Mouse (Mus musculus) inflammation-experienced regulatory T-cells, adult 6 months (primary cell): Measurements from ENCODE around the gene Gm45713. TPM values are rescaled to one million over a fixed set of nuclear protein-coding genes. Genes with fewer than 3 reads are reported as not detected.
"Not testable (repeated sequence)": the region's sequence is repeated elsewhere in the genome, so short reads cannot be mapped to it uniquely, and the experiment has no call there.

Source experiments
- ATAC-seq: one replicate; pipeline ENCODE4 v1.8.0; 2017
- polyA plus RNA-seq, 3 experiments: library from polyadenylated mRNA; unstranded; fragments of 100-300 nt; shearing (Covaris generic); gene quantifications; one replicate each; pipeline ENCODE4 v1.2.1; 2017

Gene Gm45713
- polyA plus RNA-seq, 3 experiments from 2014 or later, result 1.4 to 2.4 (median 1.6) TPM

DNA sequence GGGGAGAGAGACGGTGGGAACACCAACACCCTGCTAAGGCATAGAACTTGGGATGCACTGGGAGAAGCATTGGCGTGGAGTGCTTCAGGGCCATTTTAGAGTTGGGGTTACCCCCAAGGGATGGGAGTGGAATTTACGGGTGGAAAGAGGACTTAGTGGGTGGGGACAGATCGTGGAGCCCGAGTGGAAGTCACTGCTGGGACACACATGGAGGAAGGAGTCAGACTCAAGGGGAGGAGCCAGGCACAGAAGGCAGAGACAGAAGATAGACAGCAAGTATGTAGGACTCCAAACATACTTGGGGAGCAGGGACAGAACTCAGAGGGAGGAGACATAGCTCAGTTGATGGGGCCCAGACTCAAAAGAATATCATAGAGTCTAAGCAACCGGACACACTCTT, 26.5 kb upstream of the Gm45713 start:
- ATAC-seq, result no peak

DNA sequence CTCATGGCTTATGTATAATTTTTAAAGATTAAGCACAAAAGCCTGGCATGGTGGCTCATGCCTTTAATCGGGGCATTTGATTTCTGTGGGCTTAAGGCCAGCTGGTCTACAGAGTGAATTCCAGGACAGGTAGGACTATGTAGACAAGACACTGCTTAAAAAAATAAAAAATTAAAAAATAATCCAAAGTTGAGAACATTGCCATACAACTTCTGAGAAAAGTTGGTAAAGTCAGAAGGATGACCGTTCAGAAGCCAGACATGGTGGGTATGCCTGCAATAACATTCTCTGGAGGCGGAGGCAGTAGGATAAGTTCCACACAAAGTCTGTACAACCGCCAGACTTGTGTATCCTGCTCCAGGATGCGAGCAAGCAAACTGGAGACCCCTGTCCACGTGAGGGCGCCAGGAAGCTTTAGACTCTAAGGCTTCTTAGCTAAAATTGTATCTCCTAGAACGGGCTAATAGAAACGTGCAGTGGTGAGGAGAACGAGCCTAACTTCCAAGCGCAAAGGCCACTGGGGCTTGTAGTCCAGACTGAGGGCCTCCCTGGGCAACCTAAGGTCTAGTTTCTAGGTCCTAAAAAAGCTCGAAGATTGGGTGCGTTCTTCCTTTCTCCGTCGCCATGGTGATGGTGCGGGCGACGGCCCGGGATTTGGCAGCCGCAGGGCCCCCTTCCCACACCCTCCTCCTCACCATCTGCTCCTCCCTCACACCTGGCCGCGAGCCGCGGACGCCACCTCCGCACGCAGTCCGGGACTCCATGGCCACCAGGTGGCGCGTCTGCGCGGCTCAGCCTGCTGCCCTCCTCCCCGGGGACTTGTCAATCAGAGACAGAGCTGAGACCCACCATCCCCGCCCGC, 25.8 kb upstream of the Gm45713 start:
- peak; percentile 96 for ATAC-seq

DNA sequence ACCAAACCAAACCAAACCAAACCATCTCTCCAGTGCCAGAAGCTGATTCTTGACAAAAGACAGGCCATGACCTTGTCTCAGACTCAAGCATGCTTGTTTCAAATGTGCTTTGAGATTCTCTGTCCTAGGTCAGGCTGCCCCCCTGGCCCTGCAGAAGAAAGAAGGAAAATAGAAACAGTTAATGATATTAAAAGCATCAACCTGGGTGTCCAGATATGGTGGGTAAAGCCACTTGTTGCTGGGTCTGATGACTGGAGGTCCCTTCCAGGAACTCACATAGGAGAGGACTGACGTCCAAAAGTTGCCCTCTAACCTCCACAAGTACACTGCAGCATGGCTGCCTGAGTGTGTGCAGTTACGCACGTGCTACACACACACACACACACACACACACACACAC, 24.8 kb upstream of the Gm45713 start:
- ATAC-seq, result no peak

DNA sequence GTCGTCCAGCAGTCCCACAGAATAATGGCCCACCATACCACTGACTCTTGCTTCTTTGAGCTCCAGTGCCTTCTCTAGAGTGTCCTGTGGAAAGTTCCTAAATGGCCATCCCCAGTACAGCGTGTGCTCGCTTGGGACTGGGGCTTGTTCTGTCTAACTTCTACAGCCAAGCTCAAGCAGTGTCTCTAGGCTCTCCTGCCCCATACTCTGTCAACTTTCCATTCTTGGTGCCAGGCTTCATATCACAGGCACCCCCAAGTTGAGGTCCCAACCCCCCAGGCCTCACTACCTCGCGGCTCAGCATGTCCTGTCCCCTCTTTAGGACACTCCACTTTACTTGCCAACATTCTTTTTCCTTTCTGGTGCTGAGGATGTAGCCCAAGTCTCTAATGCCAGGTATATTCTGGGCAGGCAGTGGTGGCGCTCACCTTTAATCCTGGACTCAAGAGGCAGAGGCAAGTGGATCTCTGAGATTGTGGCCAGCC, 24.3 kb upstream of the Gm45713 start:
- ATAC-seq, result no peak

DNA sequence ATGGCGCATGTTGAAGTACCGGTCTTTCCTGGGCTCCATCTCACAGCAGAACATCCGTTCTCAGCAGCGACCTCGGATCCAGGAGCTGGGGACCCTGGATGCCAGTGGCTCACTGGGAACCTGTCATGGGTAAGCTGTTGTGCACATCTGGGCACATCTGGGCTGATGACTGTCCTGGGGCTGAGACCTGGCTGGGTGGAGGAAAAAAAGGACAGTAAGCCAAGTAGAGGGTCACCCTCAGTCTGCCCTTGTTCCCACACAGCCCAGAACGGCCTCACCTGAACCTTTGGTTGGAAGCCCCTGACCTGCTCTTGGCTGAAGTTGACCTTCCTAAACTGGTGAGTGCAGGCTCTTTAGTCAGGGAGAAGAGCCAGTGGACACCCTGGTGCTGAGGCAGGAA, 23.0 kb upstream of the Gm45713 start:
- ATAC-seq, result no peak

DNA sequence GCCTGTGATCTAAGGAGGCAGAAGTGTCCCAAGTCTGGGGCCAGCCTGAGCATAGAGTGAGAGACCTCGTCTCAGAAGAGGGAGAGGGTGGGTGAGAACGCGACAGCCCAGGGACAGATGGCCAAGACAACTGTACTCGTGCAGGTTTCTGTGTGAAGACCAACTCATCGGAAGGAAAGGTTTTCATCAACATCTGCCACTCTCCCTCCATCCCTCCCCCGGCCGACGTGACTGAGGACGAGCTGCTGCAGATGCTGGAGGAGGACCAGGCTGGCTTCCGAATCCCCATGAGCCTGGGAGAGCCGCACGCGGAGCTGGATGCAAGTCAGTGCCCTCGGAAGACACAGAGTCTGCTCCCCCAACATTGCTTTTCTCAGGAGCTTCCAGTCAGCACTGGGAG, 21.4 kb upstream of the Gm45713 start:
- ATAC-seq, result no peak

DNA sequence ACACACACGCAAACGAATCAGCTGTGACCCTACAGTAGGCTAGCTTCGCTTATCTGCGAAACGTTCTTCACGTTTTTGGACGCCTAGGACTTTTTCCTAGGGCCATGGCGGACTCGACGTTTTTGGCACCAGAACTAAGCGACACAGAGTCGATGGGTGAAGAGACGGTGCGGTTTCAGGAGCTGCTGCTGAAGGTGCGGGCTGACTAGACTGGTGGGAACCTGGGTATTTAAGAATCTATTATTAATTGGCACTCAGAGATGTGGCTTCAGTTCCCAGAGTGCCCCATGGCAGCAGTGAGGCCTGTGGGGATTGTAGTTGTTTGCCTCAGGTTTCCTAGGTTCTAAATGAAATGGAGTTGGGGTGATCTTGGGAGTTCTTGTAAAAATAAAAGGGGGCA, 20.2 kb upstream of the Gm45713 start:
- no peak for ATAC-seq

DNA sequence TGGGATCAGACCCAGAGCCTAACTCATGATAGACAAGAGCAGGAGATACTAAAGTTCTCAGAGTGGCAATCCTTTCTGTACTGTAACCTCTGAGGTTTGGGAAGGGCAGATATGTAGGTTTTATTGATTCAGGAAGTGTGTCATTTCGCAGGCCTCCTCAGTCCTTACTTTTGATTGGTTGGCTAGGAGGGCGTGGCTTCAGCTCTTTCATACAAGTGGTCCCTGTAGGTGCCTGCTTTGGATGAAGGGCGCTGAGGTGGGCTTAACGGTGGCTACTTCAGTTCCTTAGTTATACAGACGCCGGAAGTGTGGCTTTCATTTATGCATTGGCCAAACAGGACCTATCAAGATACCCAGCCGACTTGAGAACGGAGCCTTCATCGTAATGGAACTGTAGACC, 19.6 kb upstream of the Gm45713 start:
- ATAC-seq, result no peak

DNA sequence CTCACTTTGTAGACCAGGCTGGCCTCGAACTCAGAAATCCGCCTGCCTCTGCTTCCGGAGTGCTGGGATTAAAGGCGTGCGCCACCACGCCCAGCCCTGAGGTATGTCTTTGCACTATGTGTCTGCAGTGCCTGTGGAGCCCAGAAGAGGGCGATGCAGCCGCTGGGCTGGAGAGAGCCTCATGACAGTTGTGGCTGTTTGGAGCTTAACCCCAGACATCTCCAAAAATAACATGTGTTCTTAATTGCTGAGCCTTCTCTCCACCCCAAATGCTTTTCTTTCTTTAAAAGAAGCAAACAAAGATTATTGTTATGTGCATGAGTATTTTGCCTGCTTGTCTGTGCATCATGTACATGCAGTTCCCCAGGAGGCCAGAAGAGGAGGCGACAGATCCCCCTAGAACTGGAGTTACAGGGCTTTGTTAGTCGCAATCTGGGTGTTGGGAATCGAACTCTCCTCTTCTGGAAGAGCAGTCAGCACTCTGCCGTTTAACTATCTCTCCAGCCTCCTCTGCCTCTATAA, 19.0 kb upstream of the Gm45713 start:
- ATAC-seq, result no peak

DNA sequence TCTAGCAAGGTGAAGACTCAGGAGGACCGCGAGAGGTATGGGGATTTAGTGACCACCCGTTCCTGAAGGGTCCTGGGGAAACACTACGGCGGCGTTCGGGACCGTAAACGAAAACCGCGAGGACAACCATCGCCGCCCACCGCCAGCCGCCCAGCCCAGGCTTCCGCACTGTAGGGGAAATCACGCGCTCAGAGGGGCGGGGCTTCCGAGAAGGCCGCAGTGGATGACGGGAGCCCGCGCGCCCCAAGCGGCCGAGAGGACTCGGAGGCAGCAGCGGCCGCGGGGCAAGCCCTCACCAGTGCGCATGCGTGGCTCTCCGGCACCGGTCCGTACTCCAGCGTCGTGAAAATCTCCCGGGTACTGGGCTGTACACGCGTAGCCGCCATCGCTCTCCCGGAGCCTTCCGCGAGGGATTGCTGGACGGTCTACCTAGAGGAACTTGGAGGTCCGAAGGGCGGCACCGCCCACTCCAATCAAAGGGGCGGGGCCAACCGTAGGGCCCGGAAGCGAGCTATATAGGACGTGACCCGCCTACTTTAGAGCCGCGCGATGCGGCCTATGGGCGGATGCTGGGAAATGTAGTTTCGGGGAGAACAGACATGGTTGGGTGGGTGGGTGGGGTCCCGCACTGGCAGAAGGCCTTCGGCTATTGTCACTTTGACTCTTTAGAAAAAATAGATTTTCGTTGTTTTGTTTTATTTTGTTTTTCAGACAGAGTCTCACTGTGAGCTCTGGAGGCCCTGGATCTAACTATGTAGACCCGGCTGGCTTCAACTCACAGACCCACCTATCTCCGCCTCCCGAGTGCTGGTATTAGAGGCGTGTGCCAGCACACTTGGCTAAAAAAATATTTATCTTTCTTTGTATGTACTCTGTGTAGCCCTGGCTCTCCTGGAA, 18.3 kb upstream of the Gm45713 start, which contains the start of the genes Pih1d1 and Aldh16a1:
Gene Pih1d1, plus strand, starts transcription at position 208 of the 897 bp plus-strand sequence.
Gene Aldh16a1, minus strand, starts transcription at position 489 of the 897 bp plus-strand sequence.
- peak; percentile 98 for ATAC-seq

DNA sequence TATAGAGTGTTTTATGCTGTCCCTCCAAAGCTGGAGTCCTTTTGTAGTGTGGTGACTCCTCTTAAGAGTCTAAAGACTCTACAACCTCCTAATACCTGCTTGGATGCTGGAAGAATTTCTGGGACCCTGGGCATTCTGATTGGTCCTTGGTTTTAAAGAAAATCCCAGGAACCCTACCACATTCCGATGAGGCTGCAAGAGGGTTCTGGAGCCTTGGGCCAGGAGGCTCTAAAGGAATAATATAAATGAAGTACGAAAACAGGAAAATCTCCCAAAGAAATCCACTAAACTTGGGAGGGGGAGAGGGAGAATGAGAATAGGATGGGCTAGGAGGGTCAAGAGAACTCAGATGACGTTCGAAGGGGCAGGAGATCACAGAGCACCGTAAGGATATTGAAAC, 17.6 kb upstream of the Gm45713 start:
- no peak for ATAC-seq

DNA sequence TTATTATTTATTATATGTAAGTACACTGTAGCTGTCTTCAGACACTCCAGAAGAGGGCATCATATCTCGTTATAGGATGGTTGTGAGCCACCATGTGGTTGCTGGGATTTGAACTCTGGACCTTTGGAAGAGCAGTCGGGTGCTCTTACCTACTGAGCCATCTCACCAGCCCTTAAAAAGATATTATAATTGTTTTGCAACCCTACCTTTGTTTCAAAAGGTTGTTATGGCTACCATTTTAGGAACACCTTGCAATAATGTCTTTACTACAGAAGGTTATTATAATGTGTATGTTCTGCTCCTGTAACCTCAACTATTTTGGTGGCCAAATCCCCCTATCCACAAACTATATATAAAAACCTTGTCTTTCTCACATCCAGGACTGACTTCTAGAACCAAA, 17.0 kb upstream of the Gm45713 start:
- ATAC-seq, result not testable (repeated sequence)

DNA sequence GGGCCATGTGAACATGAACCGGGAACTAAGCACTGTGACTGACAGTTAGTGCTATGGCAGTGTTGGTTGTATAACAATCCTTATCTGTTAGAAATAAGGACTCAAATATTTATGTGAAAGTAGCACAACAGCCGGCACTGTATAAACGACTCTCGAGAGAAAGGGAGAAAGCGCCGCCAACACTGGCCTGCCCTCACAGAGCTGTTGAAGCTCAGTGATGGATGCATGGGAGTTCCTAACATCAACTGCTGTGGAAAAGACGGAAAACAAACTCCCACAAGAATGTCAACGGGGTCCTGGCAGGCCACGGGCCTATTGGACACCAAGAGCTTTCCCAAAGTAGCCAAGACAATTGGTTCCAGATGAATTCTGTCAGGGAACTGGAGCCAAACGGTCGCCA, 15.3 kb upstream of the Gm45713 start:
- no peak for ATAC-seq

DNA sequence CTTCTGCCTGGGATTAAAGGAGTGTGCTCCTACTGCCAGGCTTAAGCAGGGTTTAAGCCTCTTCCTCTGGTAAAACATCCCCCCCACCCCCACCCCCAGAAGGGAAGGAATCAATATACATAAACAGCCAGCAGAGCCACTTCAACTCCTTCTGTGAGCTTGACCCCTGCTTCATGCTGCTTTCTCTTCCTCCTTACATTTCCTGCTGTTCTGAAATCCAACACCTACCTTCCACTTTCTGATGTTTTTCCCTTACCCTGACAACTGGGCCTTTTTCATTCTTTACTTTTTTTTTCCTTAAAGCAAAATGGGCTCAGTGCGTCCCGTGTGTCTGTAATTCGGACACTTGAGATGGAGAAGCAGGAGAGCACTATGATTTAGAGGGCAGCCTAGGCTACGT, 14.3 kb upstream of the Gm45713 start:
- ATAC-seq, result no peak

DNA sequence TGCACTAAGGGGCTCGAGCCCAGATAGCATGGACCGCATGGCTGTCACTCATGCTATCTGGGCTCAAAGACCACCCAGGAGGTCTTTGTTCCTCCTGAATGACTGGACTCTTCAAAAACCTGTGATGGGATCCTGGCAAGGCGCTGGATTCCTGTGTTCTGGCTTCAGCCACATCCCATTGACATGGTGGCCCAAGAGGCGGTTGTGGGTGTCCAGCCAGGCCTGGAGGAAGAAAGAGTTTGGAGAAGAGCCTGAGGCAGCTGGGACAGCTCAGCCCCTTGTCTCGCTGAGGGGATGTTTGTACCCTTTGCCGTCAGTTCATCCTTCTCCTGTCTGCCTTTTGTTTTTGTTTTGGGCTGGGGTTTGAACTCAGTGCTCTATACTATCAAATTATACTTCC, 13.5 kb upstream of the Gm45713 start:
- ATAC-seq, result no peak

DNA sequence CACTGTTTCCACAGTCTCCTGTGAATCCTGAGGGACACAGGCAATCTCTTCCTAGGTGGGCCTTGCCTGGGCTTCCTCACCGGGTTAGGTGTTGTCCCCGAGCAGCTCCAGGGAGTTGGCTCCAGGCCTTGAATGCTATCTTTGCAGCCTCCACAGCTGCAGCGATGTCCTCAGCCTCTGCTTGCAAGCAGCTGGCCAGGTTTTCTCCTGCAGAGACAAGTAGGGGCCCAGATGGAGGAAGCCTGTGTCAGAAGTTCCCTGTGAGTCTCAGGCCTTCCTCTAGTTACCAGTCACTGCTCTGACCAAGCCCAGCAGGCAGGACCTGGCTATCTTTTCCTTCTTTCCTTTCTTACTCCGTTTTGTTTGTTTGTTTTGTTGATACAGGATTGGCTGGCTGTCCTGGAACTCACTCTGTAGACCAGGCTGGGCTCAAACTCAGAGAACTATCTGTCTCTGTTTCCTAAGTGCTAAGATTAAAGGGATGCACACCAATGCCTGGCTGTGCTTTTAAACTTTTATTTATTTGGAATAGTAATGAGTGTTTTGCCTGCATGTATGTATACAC, 12.6 kb upstream of the Gm45713 start:
- no peak for ATAC-seq

DNA sequence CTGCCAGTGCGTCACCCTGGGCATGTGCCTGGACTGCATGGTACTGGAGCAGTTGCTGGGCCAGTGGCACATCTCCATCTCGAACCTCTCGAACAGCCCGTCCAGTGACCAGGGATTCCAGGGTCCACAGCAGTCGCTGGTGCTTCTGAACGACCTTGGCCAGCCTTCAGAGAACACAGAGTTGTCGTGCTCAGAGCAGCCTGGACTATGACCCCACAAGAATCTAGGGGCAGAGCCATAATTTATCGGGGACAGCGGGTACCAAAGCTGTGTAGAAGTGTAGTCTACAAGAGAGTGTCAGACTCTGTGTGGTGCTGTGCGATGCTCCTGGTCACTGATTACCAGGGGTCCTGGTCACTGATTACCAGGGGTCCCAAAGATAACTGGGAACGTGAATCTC, 11.9 kb upstream of the Gm45713 start:
- no peak for ATAC-seq

DNA sequence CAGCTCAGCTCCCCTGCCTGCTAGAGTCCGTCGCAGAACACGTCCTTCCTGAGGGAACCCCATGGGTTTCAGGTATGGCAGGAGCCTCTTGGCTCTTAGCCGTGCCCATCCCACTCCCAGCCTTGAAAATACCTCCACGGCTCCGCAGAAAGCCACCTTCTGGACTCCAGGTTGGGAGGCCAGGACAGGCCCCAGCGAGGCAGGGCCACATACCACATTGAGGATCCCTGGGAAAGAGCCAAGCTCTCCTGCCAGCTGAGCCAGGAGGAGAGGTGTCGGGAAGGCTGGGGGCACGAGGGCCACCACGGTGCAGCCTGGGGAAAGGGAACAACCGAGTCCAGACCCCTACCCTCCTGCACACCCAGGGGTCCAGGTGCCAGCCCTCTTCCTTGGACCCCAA, 11.2 kb upstream of the Gm45713 start:
- no peak for ATAC-seq

DNA sequence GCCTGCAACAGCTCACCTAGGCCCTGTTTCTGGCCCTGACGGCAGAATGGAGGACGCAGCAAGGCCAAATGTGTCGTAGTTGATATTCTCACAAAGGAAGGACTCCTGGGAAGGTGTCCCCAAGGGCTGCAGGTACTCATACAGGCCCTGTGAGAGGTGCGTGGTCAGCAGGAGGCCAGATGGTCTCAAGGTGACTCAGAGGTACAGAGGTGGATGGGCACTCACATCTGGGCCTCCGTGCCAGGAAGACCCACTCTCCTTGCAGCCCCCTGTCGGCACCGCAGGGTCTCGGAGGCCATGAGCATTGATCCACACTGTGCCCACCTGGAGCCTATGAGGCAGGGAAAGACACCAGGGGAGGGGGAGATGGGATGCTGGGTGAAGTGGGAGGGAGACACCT, 9.4 kb upstream of the Gm45713 start:
- ATAC-seq, result no peak

DNA sequence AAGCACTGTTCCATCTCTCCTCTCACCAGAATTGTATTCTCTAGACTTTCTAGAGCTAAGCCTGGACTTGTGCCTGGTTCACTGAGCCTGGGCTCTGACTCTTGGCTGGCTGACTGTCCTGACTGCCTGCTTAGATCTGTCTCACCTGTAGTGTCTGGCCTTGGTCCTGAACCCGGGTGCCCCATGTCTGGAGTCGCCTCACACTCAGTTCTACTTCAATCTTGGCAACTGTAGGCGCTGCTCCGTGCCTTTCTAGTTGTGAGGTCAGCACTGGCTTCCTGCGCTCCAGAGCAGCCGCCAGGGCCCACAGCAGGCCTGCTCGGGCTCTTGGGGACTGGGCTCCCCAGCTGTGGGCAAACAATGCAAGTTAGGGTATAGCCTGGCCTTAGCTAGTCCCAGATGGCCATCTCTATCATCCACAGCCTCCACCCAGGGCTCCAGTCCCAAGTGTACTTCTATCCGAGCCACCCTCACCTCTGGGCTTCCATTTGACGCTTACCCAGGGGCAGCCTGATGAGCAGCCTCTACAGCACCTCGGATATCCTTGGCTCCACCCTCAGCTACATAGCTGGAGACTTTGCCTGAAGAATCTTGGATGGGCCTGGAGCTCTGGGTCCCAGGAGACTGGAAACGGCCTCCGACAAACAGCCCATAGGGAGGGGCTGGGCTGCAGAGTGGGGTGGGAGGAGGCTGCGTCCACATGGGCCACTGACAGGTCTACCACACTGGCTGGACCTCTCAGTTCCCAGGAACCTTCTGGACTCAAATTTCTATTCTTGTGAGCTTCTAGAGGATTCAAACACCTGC, 8.5 kb upstream of the Gm45713 start:
- ATAC-seq, result no peak

DNA sequence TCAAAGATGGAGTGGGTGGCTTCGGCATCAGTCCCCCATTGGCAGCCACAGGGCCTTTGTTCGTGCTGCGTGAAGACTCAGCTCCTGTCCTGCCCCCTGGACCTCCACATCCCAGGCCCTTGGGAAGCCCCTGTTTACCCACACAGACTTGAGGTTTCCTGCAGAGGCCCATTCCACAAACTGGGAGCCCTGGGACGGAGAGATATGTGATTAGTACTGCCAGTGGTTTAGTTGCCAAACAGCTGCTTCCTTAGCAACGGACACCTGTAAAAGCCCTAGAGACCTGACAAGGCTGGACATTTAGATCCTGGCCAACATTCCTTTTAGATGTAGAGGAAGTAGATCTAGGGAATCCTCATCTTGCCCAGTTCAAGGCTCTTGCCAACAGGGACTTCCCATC, 5.9 kb upstream of the Gm45713 start:
- no peak for ATAC-seq

DNA sequence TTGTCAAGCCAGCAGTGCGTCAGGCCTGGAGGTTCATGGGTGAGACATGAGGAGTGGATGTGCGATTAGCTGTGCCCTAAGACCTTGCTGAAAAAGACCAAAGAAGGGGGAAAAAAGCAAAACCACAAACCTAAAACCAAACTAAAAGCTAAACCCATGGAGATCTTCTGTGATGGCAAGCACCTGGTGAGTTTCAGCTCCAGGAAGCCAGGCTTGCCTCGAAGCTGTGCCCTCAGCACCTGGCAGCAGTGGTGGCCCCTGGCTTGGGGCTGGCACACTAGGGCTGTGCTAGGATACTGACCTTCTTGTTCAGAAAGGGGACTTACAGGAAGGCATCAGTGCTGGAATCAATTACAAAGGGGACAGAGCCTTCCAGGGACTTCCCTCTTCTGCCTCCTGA, 5.3 kb upstream of the Gm45713 start:
- no peak for ATAC-seq
